Mouse (Mus musculus) mouse embryonic stem cell (cell line): ENCODE results near the gene Tfam.

ENCODE experiments used
- in situ Hi-C, 2 experiments: fragments of 300-500 bp; cut with MboI; formaldehyde crosslinking; loops; 1 replicate in 1 of 2; 3 replicates in 1 of 2; pipeline ENCODE4 v1.14.3; 2019 to 2020; ENCODE audit warnings: low sequenced_read_pairs in 2 of 2, low pct_unique_long_range_greater_than_20kb in 1 of 2, mixed read lengths in 1 of 2; ENCODE audit not compliant: unreplicated experiment in 1 of 2

Gene Tfam

GRCm38 (mm10) chr10:71237516-71238239 is 402 bp downstream of the Tfam start:
- in situ Hi-C loops, result no loop called here

GRCm38 (mm10) chr10:71234071-71234470 is 4.0 kb downstream of the Tfam start:
- in situ Hi-C loops, result no loop called here

GRCm38 (mm10) chr10:71225894-71226293 is 12.2 kb downstream of the Tfam start:
- in situ Hi-C loops, result no loop called here

DNA sequence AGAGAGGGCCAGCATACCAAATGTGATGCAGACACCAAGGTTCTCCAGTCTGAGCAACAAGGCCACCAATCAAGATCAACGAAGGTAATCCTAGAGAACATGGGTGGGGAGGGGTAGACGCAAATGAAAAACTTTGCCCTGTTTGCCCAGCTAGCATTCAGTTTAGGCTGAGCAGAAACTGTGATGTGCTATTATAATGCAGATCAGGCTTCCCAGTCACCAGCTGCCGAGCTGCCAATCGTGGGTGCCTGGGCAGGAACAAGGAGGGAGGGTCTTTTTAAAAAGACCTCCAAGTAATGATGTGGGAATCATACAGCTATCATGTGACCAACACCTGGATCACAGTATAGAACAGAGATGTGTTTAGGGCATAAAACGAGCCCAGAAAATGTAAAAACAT is 15.0 kb downstream of the Tfam start:
- in situ Hi-C loops, result no loop called here

DNA sequence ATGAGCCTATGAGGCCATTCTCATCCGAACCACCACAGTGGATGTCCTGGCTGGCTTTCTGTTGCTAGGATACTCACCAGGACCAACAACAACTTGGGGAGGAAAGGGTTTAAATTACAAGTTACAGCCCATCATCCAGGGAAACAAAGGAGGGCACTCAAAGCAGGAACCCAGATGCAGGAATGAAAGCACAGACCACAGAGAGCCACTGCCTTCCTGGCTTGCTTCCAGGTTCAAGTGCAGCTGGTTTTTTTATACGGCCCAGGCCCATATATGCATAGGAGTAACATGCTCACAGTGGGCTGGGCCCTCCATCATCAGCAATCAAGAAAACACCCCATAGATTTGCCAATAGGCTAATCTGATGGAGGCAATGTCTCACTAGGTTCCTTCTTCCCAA is 15.4 kb downstream of the Tfam start:
- in situ Hi-C loops, result no loop called here

GRCm38 (mm10) chr10:71218228-71218892 is 19.7 kb downstream of the Tfam start:
- in situ Hi-C loops, result no loop called here

- in situ Hi-C loops, result no loop called here
These were observed 22.1 kb downstream of the Tfam start for GRCm38 (mm10) chr10:71215996-71216395.

- in situ Hi-C loops, result no loop called here
These were observed 36.6 kb downstream of the Tfam start for GRCm38 (mm10) chr10:71201512-71201911.

DNA sequence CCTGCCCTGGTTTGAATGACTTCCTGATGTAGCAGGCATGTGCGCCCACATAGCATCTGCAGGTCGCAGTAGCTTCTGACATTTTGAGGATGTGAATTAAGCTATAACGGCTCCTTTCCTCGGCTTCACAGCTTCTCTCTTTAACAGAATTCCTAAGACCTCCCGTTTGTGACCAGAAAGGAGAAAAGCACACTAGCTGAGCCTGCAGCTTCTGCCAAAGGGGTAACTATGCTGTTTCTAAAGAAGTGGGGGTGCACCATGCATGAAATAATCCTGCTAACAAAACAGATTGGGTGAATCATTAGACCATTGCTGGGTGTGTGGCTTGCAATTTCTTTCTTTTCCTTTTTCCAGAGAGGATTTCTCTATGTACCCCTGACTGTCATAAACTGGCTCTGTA is 37.1 kb downstream of the Tfam start:
- in situ Hi-C loops, result no loop called here

GRCm38 (mm10) chr10:71198676-71199075 is 39.4 kb downstream of the Tfam start:
- in situ Hi-C loops, result no loop called here

DNA sequence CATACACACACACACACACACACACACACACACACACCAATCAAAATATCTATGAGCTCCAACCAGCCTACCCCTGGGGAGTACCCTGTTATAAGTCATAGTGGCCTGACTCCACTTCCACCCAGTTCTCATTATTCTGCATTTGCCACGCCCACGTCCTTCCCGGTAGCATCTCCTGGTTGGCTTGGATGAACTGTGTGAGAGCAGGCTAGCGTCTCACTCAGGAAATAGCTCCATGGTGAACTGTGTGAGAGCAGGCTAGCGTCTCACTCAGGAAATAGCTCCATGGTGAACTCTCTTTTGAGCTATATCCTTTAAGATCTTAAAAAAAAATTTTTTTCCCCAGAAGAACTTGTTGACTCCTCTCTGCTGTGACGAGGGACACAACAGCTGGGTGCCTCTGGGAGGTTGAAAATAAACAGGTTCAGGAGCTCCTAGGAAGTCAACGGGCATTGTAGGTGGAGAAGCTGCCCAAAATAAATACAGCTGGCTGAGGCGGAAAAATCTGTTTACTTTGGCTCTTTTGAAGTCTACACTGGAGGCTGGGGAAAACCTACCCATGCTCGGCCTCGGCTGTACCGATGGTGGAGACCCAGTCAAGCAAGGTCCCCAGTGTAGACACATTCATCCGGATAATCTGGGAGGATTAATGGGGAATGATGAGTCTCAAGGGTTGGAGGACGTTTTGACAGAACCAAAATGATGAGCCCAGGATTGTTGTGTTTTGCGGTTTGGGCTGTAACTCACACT is 40.9 kb downstream of the Tfam start:
- in situ Hi-C loops, result no loop called here

- in situ Hi-C loops, result no loop called here
These were observed 42.6 kb downstream of the Tfam start for GRCm38 (mm10) chr10:71195501-71195900.

DNA sequence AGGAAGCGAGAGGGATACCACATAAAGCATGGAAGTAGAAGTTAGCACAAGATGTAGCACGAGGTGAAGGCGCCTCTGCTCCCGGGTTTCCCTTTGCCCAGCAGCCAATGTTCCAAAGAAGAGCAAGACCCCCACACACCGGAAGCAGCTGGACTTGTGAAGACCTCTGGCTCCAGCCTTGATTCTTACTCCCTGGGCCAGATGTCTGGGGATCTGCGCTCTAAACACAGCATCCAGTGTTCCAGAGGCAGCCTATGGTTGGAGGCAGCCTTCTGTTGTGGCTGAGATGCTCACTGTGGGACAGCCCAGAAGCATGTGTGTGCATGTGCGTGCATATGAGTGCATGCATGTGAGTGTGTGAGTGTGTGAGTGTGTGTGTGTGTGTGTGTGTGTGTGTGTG is 43.4 kb downstream of the Tfam start:
- in situ Hi-C loops, result no loop called here

GRCm38 (mm10) chr10:71193319-71193718 is 44.8 kb downstream of the Tfam start:
- in situ Hi-C loops, result no loop called here

- in situ Hi-C loops, result no loop called here
These were observed 45.2 kb downstream of the Tfam start for GRCm38 (mm10) chr10:71192886-71193285.

GRCm38 (mm10) chr10:71188681-71189080 is 49.4 kb downstream of the Tfam start:
- in situ Hi-C loops, result no loop called here

DNA sequence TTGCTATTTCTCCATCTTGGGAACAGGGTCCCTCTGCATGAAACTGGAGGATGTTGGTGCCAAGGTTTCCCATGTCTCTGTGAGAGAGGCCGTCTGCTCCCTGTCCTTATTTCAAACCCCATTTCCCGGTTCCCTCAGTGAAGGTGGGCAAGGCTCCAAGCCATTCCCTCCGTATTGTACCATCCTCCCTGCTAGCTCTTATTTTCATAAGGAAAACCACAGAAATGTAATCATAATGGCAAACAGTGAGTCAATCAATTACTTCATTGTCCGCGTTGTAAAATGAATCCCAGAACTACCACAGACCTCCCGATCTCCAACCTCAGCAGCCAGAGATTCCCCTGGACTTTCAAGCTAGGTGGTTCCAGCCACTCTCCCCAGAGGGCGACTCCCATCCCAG is 53.0 kb downstream of the Tfam start:
- in situ Hi-C loops, result no loop called here

DNA sequence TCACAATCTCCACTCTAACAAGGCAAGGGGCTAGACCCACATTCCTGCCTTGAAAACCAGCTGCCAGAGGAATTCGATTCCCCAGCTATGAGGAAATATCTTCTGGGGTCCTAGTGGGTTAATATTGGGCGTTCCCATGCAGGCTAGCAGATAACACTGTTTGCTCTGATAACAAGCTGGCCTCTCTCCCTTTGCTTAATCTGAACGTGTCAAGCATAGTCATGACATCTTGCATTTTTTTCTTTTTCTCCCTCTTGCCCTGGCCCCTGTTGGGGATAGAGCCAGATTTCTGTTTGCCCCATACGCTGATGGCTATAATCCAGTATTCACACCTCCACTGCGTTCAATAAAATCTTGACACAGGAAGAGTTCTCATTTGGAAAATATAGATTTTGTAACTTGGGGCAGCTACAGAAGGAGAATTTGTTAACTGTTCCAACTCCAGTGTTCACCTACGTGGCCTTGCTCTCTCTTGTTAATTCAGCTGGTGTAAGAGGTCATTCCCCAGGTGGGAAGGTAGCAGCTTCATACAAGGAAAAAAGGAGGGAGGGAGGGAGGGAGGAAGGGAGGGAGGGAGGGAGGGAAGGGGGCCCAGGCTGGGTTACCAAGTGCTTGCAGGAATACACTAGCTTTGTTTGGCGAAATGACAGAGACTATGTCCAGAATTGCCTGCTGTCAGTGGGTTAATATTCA is 54.6 kb downstream of the Tfam start:
- in situ Hi-C loops, result no loop called here

DNA sequence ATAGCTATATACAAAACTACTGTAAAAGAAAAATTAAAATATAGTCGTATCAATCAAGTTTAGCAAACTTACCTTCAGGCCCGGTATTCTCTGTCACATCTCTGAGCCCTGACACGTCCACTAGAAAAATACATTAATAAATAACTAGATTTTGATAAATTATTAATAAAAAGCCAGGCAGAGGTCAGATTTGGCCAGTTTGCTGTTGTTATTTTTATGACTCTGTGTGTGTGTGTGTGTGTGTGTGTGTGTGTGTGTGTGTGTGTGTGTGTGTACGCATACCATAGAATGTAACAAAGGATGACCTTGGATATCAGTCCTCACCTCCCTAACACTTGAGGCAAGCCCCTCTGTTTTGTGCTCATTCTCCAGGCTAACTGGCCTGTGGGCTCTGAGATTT is 56.1 kb downstream of the Tfam start:
- in situ Hi-C loops, result no loop called here
